Mouse (Mus musculus) embryonic facial prominence, embryonic 14.5 days (tissue): ENCODE data around the gene Cd274. TPM values are rescaled to one million over a fixed set of nuclear protein-coding genes. Genes with fewer than 3 reads are reported as not detected.

Experiments
- ATAC-seq: fragments of 200-750 bp; cut with Nextera tagmentation; 2 replicates; pipeline ENCODE4 v1.8.0; 2017; ENCODE audit warnings: low read depth, moderate number of reproducible peaks, moderate TSS enrichment
- DNase-seq: peaks from one replicate; pipeline ENCODE4 v3.0.0-alpha.2; 2015; ENCODE audit warnings: low spot score
- H3K27ac ChIP-seq: fragments of 300-500 bp; sonication (generic); replicated peaks from 2 replicates; pipeline ENCODE4 v1.5.1; 2014; ENCODE audit warnings: low read depth, mild to moderate bottlenecking, low read length, moderate library complexity
- H3K27me3 ChIP-seq: fragments of 300-500 bp; sonication (generic); replicated peaks from 2 replicates; pipeline ENCODE4 v1.6.1; 2014; ENCODE audit warnings: low read length; ENCODE audit not compliant: control insufficient read depth, insufficient read depth
- H3K36me3 ChIP-seq: fragments of 300-500 bp; sonication (generic); 2 replicates; pipeline ENCODE4 v1.6.1; 2014; ENCODE audit warnings: low read length, mixed read lengths; ENCODE audit not compliant: control insufficient read depth, insufficient read depth
- H3K4me1 ChIP-seq: fragments of 300-500 bp; sonication (generic); 2 replicates; pipeline ENCODE4 v1.6.1; 2014; ENCODE audit warnings: antibody characterized with exemption, low read length; ENCODE audit not compliant: control insufficient read depth, insufficient read depth
- H3K4me2 ChIP-seq: fragments of 300-500 bp; sonication (generic); 2 replicates; pipeline ENCODE4 v1.6.1; 2014; ENCODE audit warnings: low read depth, mild to moderate bottlenecking, low read length, moderate library complexity, mixed read lengths
- H3K4me3 ChIP-seq: fragments of 300-500 bp; sonication (generic); 2 replicates; pipeline ENCODE4 v1.5.1; 2014; ENCODE audit warnings: low read depth, mild to moderate bottlenecking, low read length
- H3K9ac ChIP-seq: fragments of 300-500 bp; sonication (generic); 2 replicates; pipeline ENCODE4 v1.6.1; 2014; ENCODE audit warnings: low read depth, mild to moderate bottlenecking, low read length, moderate library complexity, mixed read lengths
- H3K9me3 ChIP-seq: fragments of 300-500 bp; sonication (generic); 2 replicates; pipeline ENCODE4 v1.6.1; 2016; ENCODE audit warnings: low read length; ENCODE audit not compliant: control insufficient read depth
- WGBS: fragments of 180-500 bp; shearing (Covaris S2); extraction: QIAGEN DNeasy Blood & Tissue Kit; methylation state at CpG from one replicate; pipeline ENCODE4 v1.1.7; 2014; 5-methylcytosine and 5-hydroxymethylcytosine counted together
- polyA plus RNA-seq: library from polyadenylated mRNA; unstranded; fragments of >200 nt; fragmentation: Nextera tagmentation; extraction: Ambion mirVana; gene quantifications from 2 replicates; pipeline ENCODE4 v1.2.1, GENCODE M21; 2014

The Cd274 gene
- polyA plus RNA-seq, 1 experiment from 2014 or later = 0.56 TPM

- DNase-seq = no peak
- Histone ChIP-seq H3K4me2 (no peak overlapping the region), H3K27ac (no peak overlapping the region; the same call in 1 of the 2 replicates), H3K4me3 (no peak overlapping the region), H3K9me3 (no peaks in the 10 kb centered on the region), H3K9ac (no peak overlapping the region), H3K27me3 (no peaks in the 10 kb centered on the region), H3K36me3 (no peaks in the 10 kb centered on the region), H3K4me1 (peaks cover 1% of the 10 kb centered on the region; the same call in 1 of the 2 replicates)
- ATAC-seq = no peak
- WGBS = 43% methylated on average over 9 of the region's 9 CpGs
These were observed 51.4 kb downstream of the Cd274 start for GRCm38 (mm10) chr19:29418661-29419115.

- 57% methylated on average over 3 of the region's 3 CpGs for WGBS
- Histone ChIP-seq H3K4me1 (no peaks in the 10 kb centered on the region), H3K4me3 (no peak overlapping the region), H3K36me3 (no peaks in the 10 kb centered on the region), H3K9ac (no peak overlapping the region), H3K4me2 (no peak overlapping the region), H3K9me3 (no peaks in the 10 kb centered on the region), H3K27ac (no peak overlapping the region), H3K27me3 (no peaks in the 10 kb centered on the region)
- no peak for ATAC-seq
- no peak for DNase-seq
These were observed 52.3 kb downstream of the Cd274 start for GRCm38 (mm10) chr19:29419506-29419905.

- Histone ChIP-seq H3K36me3 (no peaks in the 10 kb centered on the region), H3K27me3 (no peaks in the 10 kb centered on the region), H3K4me1 (no peaks in the 10 kb centered on the region), H3K4me2 (no peak overlapping the region), H3K9me3 (no peaks in the 10 kb centered on the region), H3K27ac (no peak overlapping the region), H3K9ac (no peak overlapping the region), H3K4me3 (no peak overlapping the region)
- no peak for DNase-seq
- ATAC-seq = no peak
These were observed 52.7 kb downstream of the Cd274 start for GRCm38 (mm10) chr19:29419946-29420345.

GRCm38 (mm10) chr19:29420397-29420796 lies 53.1 kb downstream of the Cd274 start:
- Histone ChIP-seq H3K36me3 (no peaks in the 10 kb centered on the region), H3K4me1 (no peaks in the 10 kb centered on the region), H3K4me3 (no peak overlapping the region), H3K4me2 (no peak overlapping the region), H3K27me3 (no peaks in the 10 kb centered on the region), H3K9ac (no peak overlapping the region), H3K9me3 (no peaks in the 10 kb centered on the region), H3K27ac (no peak overlapping the region)
- DNase-seq = no peak
- 66% methylated on average over 8 of the region's 8 CpGs for WGBS
- no peak for ATAC-seq

- DNase-seq = no peak
These were observed 54.9 kb downstream of the Cd274 start for GRCm38 (mm10) chr19:29422013-29422645.

GRCm38 (mm10) chr19:29422796-29423195 lies 55.5 kb downstream of the Cd274 start:
- Histone ChIP-seq H3K4me1 (no peaks in the 10 kb centered on the region), H3K27ac (no peak overlapping the region), H3K36me3 (no peaks in the 10 kb centered on the region), H3K4me3 (no peak overlapping the region), H3K9me3 (no peaks in the 10 kb centered on the region), H3K9ac (no peak overlapping the region), H3K27me3 (no peaks in the 10 kb centered on the region), H3K4me2 (no peak overlapping the region)
- ATAC-seq = no peak
- no peak for DNase-seq
- 81% methylated on average over 7 of the region's 7 CpGs for WGBS

More at GRCm38 (mm10) chr19:29422013-29422645, 54.9 kb downstream of the Cd274 start:
- no peaks in the 10 kb centered on the region for H3K4me1 ChIP-seq
- no peak overlapping the region for H3K27ac ChIP-seq
- no peak overlapping the region for H3K4me2 ChIP-seq
- no peak for ATAC-seq
- H3K9ac ChIP-seq = no peak overlapping the region
- no peaks in the 10 kb centered on the region for H3K36me3 ChIP-seq
- H3K9me3 ChIP-seq = no peaks in the 10 kb centered on the region
- no peak overlapping the region for H3K4me3 ChIP-seq
- 85% methylated on average over 16 of the region's 16 CpGs for WGBS
- H3K27me3 ChIP-seq = no peaks in the 10 kb centered on the region

GRCm38 (mm10) chr19:29430516-29430915 lies 63.3 kb downstream of the Cd274 start:
- Histone ChIP-seq H3K9ac (no peak overlapping the region), H3K27ac (no peak overlapping the region), H3K36me3 (no peaks in the 10 kb centered on the region), H3K27me3 (no peaks in the 10 kb centered on the region), H3K9me3 (no peaks in the 10 kb centered on the region), H3K4me2 (no peak overlapping the region), H3K4me1 (no peaks in the 10 kb centered on the region), H3K4me3 (no peak overlapping the region)
- DNase-seq (no peak), ATAC-seq (no peak)
- whole genome bisulfite sequencing = 70% methylated on average over 3 of the region's 3 CpGs

GRCm38 (mm10) chr19:29430953-29431352 lies 63.7 kb downstream of the Cd274 start:
- Histone ChIP-seq H3K9me3 (no peaks in the 10 kb centered on the region), H3K27me3 (no peaks in the 10 kb centered on the region), H3K9ac (no peak overlapping the region), H3K4me1 (no peaks in the 10 kb centered on the region), H3K4me2 (no peak overlapping the region), H3K27ac (no peak overlapping the region), H3K36me3 (no peaks in the 10 kb centered on the region), H3K4me3 (no peak overlapping the region)
- ATAC-seq = no peak
- 68% methylated on average over 3 of the region's 3 CpGs for WGBS
- DNase-seq = no peak

GRCm38 (mm10) chr19:29436793-29437479 lies 69.7 kb downstream of the Cd274 start:
- Histone ChIP-seq H3K4me1 (no peaks in the 10 kb centered on the region), H3K36me3 (no peaks in the 10 kb centered on the region), H3K9ac (no peak overlapping the region), H3K27ac (no peak overlapping the region), H3K4me2 (no peak overlapping the region), H3K27me3 (no peaks in the 10 kb centered on the region), H3K9me3 (no peaks in the 10 kb centered on the region), H3K4me3 (no peak overlapping the region)
- WGBS = 78% methylated on average over 18 of the region's 18 CpGs
- DNase-seq (no peak), ATAC-seq (no peak)
